In genomic region chr11:98939084-98939952, GRCm38 (mm10) we compare ENCODE assay signal across 8 mouse cellular contexts. TPM values are rescaled to one million over a fixed set of nuclear protein-coding genes. Genes with fewer than 3 reads are reported as not detected.
DNase-seq lines count a peak whose midpoint lies in the region; ATAC-seq and TF ChIP-seq lines count a peak whose summit lies in the region.

No protein-coding gene starts in this region.

- H3K9me3 ChIP-seq in hindbrain, embryonic 15.5 days = no peaks in the 10 kb centered on the region

- H3K9ac ChIP-seq in hindbrain, embryonic 15.5 days = no peak overlapping the region

- H3K4me1 ChIP-seq in kidney, adult 2 months (ENCODE audit: control insufficient read depth, insufficient read depth, low read length) = peaks cover 60% of the 10 kb centered on the region
- peaks cover 13% of the 10 kb centered on the region for H3K4me1 ChIP-seq in bone marrow, adult 2 months (ENCODE audit: control insufficient read depth, insufficient read depth, low read length)
- peaks cover 83% of the 10 kb centered on the region for H3K4me1 ChIP-seq in hindbrain, embryonic 15.5 days (replicated peaks)

- no peaks in the 10 kb centered on the region for H3K36me3 ChIP-seq in kidney, adult 2 months (ENCODE audit: control insufficient read depth, insufficient read depth, low read length)
- no peaks in the 10 kb centered on the region for H3K36me3 ChIP-seq in hindbrain, embryonic 15.5 days

- TF ChIP-seq POLR2A in kidney, adult 2 months (IDR thresholded peaks at IDR 0.05; ENCODE audit: low read depth, low read length) = no peak
- TF ChIP-seq POLR2A in bone marrow, adult 2 months (IDR thresholded peaks at IDR 0.05; ENCODE audit: borderline replicate concordance, control insufficient read depth, low read depth, low read length) = no peak

- WGBS in kidney, adult 2 months = 45% methylated on average over 15 of the region's 15 CpGs
- 29% methylated on average over 15 of the region's 15 CpGs for WGBS in bone marrow, adult 2 months
- WGBS in hindbrain, embryonic 15.5 days = 44% methylated on average over 15 of the region's 15 CpGs

- no peak for TF ChIP-seq CTCF in kidney, adult 2 months (conservative IDR thresholded peaks at IDR 0.05; ENCODE audit: insufficient read depth, insufficient read length, low read depth, low read length)
- TF ChIP-seq CTCF in bone marrow, adult 2 months (IDR thresholded peaks at IDR 0.05; ENCODE audit: control insufficient read depth, insufficient read depth, low read length) = no peak

- H3K4me2 ChIP-seq in hindbrain, embryonic 15.5 days = peak overlapping the region; percentile 98

- DNase-seq in kidney, adult 2 months = no peak
- DNase-seq in kidney, postnatal 10 days = no peak
- DNase-seq in lung, postnatal 10 days = peak; percentile 45
- peak; percentile 81 for DNase-seq in thymus, postnatal 0 days (ENCODE audit: low spot score)
- DNase-seq in layer of hippocampus, adult 11-12 months (ENCODE audit: low spot score) = no peak
- no peak for DNase-seq in right cerebral cortex, postnatal 4 days

- H3K27me3 ChIP-seq in kidney, adult 2 months (replicated peaks; ENCODE audit: control insufficient read depth, insufficient read depth, low read length) = no peaks in the 10 kb centered on the region
- H3K27me3 ChIP-seq in hindbrain, embryonic 15.5 days = no peaks in the 10 kb centered on the region

- H3K4me3 ChIP-seq in kidney, adult 2 months (ENCODE audit: insufficient read depth, low read depth, low read length) = peak overlapping the region; percentile 93; the same call in 1 of the 2 replicates
- H3K4me3 ChIP-seq in bone marrow, adult 2 months (replicated peaks; ENCODE audit: control insufficient read depth, low read depth, low read length) = peak overlapping the region; percentile 55
- H3K4me3 ChIP-seq in hindbrain, embryonic 15.5 days = 0 out of 2 replicates have a peak overlapping the region, but pooled peaks have one; percentile 71

- ATAC-seq in hindbrain, embryonic 15.5 days (ENCODE audit: low FRiP score, low read depth) = no peak

- no peak overlapping the region for H3K27ac ChIP-seq in kidney, adult 2 months (ENCODE audit: insufficient read depth, low read depth, low read length)
- H3K27ac ChIP-seq in bone marrow, adult 2 months (ENCODE audit: control insufficient read depth, insufficient read depth, low read depth, low read length, poor library complexity) = peak overlapping the region; percentile 32
- H3K27ac ChIP-seq in hindbrain, embryonic 15.5 days (replicated peaks) = no peak overlapping the region

RNA-seq across cellular contexts. Expression of gene Rara, which starts 11.7 kb away (rescaled TPM):
- polyA plus RNA-seq in kidney, adult 2 months (2012; rRNA removed) = 18.0 and 19.6 TPM in 2 replicates
- polyA plus RNA-seq in bone marrow, adult 2 months (2011; ENCODE audit: insufficient read depth, insufficient read length, low replicate concordance, missing spikeins) = 8.9 and 17.2 TPM in 2 replicates
- 11.4 and 16.8 TPM in 2 replicates for polyA plus RNA-seq in hindbrain, embryonic 15.5 days (2015; fragmentation: Nextera tagmentation; extraction: Ambion mirVana)
- 40.4 and 41.0 TPM in 2 replicates for polyA plus RNA-seq in thymus, postnatal 0 days (2015; fragmentation: Nextera tagmentation; extraction: Ambion mirVana)

RNA-seq across cellular contexts. Expression of gene Cdc6, which starts 31.7 kb away (rescaled TPM):
- 0.11 and 0.14 TPM in 2 replicates for polyA plus RNA-seq in kidney, adult 2 months (2012; rRNA removed)
- 50.4 and 53.9 TPM in 2 replicates for polyA plus RNA-seq in bone marrow, adult 2 months (2011; ENCODE audit: insufficient read depth, insufficient read length, low replicate concordance, missing spikeins)
- polyA plus RNA-seq in hindbrain, embryonic 15.5 days (2015; fragmentation: Nextera tagmentation; extraction: Ambion mirVana) = 5.5 and 6.0 TPM in 2 replicates
- polyA plus RNA-seq in thymus, postnatal 0 days (2015; fragmentation: Nextera tagmentation; extraction: Ambion mirVana) = 40.6 and 53.2 TPM in 2 replicates

RNA-seq across cellular contexts. Expression of gene Gjd3, which starts 43.5 kb away (rescaled TPM):
- 0.34 and 0.57 TPM in 2 replicates for polyA plus RNA-seq in kidney, adult 2 months (2012; rRNA removed)
- not detected in 2 replicates for polyA plus RNA-seq in bone marrow, adult 2 months (2011; ENCODE audit: insufficient read depth, insufficient read length, low replicate concordance, missing spikeins)
- 1.8 and 3.1 TPM in 2 replicates for polyA plus RNA-seq in hindbrain, embryonic 15.5 days (2015; fragmentation: Nextera tagmentation; extraction: Ambion mirVana)
- polyA plus RNA-seq in thymus, postnatal 0 days (2015; fragmentation: Nextera tagmentation; extraction: Ambion mirVana) = 0.27 and 0.51 TPM in 2 replicates

Comparison
In these comparisons a context has a peak if more than half of its experiments do, and no peak if none do; other contexts are left out.
1. DNase-seq: peak in lung, postnatal 10 days (single experiment) and thymus, postnatal 0 days (single experiment); none in kidney, adult 2 months (single experiment), kidney, postnatal 10 days (single experiment), layer of hippocampus, adult 11-12 months (single experiment) and right cerebral cortex, postnatal 4 days (single experiment).
2. Peak in every context shown above with its lines, with median percentiles within 50 percentile points of each other: H3K4me3 ChIP-seq.